Mouse (Mus musculus) hindbrain, embryonic 11.5 days (tissue): ENCODE data around the gene Col25a1. TPM values are rescaled to one million over a fixed set of nuclear protein-coding genes. Genes with fewer than 3 reads are reported as not detected.

Experiments used
- ATAC-seq: fragments of 200-750 bp; cut with Nextera tagmentation; 2 replicates; pipeline ENCODE4 v1.8.0; 2017; ENCODE audit warnings: mild to moderate bottlenecking, moderate TSS enrichment, moderate library complexity; ENCODE audit not compliant: low FRiP score
- DNase-seq: peaks from one replicate; pipeline ENCODE4 v3.0.0-alpha.2; 2015; ENCODE audit warnings: low spot score
- H3K27ac ChIP-seq: fragments of 300-500 bp; sonication (generic); 2 replicates; pipeline ENCODE4 v1.5.1; 2014; ENCODE audit warnings: mild to moderate bottlenecking, low read depth, low read length
- H3K27me3 ChIP-seq: fragments of 300-500 bp; sonication (generic); 2 replicates; pipeline ENCODE4 v1.6.1; 2014; ENCODE audit warnings: mild to moderate bottlenecking, low read length, moderate library complexity, mixed read lengths; ENCODE audit not compliant: control insufficient read depth, insufficient read depth
- H3K36me3 ChIP-seq: fragments of 300-500 bp; sonication (generic); 2 replicates; pipeline ENCODE4 v1.6.1; 2014; ENCODE audit warnings: mild to moderate bottlenecking, low read length, moderate library complexity, mixed read lengths; ENCODE audit not compliant: control insufficient read depth, insufficient read depth
- H3K4me1 ChIP-seq: fragments of 300-500 bp; sonication (generic); replicated peaks from 2 replicates; pipeline ENCODE4 v1.6.1; 2014; ENCODE audit warnings: low read length, mixed read lengths; ENCODE audit not compliant: control insufficient read depth, insufficient read depth
- H3K4me2 ChIP-seq: fragments of 300-500 bp; sonication (generic); replicated peaks from 2 replicates; pipeline ENCODE4 v1.6.1; 2014; ENCODE audit warnings: mild to moderate bottlenecking, low read depth, low read length
- H3K4me3 ChIP-seq: fragments of 300-500 bp; sonication (generic); 2 replicates; pipeline ENCODE4 v1.5.1; 2014; ENCODE audit warnings: low read depth, low read length
- H3K9ac ChIP-seq: fragments of 300-500 bp; sonication (generic); 2 replicates; pipeline ENCODE4 v1.6.1; 2014; ENCODE audit warnings: low read depth, low read length
- H3K9me3 ChIP-seq: fragments of 300-500 bp; sonication (generic); 2 replicates; pipeline ENCODE4 v1.6.1; 2016; ENCODE audit warnings: low read length; ENCODE audit not compliant: control insufficient read depth
- WGBS: fragments of 180-500 bp; shearing (Covaris S2); extraction: QIAGEN DNeasy Blood & Tissue Kit; methylation state at CpG from one replicate; pipeline ENCODE4 v1.1.7; 2014; 5-methylcytosine and 5-hydroxymethylcytosine counted together
- polyA plus RNA-seq: library from polyadenylated mRNA; unstranded; fragments of >200 nt; fragmentation: Nextera tagmentation; extraction: Ambion mirVana; gene quantifications from 2 replicates; pipeline ENCODE4 v1.2.1, GENCODE M21; 2014

Col25a1 gene
- 4.6 and 5.3 TPM in 2 replicates for polyA plus RNA-seq

DNA sequence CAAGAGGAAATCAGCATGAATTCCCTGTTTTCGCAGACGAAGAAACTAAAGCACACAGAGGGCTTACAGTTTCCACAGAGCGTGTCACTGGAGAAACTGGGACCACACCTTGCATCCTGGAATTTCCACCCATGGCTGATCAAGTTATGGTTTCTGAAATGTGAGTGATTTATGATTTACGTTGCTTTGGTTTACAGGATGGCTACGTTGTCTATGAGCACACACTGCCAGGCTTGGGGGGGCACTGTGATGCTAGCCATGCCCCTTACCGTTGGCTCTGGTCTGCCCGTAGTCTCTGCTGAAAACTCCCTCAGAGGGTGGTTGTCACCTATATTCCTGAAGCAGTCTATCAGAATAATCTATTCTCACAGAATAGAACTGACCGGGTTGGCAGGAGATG lies at the start of gene Col25a1:
TSS of gene Col25a1 (plus strand) at position 301 of the 400 bp plus-strand sequence.
- no peak for DNase-seq
- Histone ChIP-seq H3K27me3 (no peaks in the 10 kb centered on the region), H3K4me2 (no peak within 1 kb of the TSS), H3K9ac (no peak within 1 kb of the TSS), H3K4me3 (no peak within 1 kb of the TSS), H3K27ac (no peak within 1 kb of the TSS), H3K9me3 (no peaks in the 10 kb centered on the region), H3K4me1 (no peaks in the 10 kb centered on the region), H3K36me3 (no peaks in the 10 kb centered on the region)
- WGBS = 92% methylated on average over 8 of the region's 8 CpGs
- no peak for ATAC-seq

DNA sequence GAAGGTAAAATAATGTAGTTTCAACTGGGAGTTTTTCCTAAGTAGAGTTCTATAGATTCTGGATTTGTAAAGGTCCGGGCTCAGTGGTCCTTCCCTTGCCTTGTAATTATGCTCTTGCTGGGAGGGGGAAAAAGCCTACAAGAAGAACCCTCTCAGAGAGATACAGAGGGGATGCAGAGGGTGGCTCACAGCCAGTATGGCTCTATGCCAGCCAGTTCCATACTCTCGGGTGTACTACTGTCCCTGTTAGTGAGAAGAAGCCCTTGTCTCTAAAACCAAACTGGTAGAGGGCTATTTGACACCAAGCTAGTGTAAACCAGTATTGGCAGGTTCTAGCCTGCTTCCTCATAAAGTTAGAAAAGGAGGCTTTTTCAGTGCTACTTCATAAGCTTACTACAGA lies 48.0 kb upstream of the Col25a1 start:
- no peak overlapping the region for H3K9ac ChIP-seq
- no peaks in the 10 kb centered on the region for H3K9me3 ChIP-seq
- no peaks in the 10 kb centered on the region for H3K27me3 ChIP-seq
- 87% methylated on average over 2 of the region's 2 CpGs for WGBS
- no peak for ATAC-seq
- no peak overlapping the region for H3K4me3 ChIP-seq
- no peaks in the 10 kb centered on the region for H3K36me3 ChIP-seq
- H3K4me1 ChIP-seq = no peaks in the 10 kb centered on the region
- H3K4me2 ChIP-seq = no peak overlapping the region
- H3K27ac ChIP-seq = no peak overlapping the region
- DNase-seq = no peak

DNA sequence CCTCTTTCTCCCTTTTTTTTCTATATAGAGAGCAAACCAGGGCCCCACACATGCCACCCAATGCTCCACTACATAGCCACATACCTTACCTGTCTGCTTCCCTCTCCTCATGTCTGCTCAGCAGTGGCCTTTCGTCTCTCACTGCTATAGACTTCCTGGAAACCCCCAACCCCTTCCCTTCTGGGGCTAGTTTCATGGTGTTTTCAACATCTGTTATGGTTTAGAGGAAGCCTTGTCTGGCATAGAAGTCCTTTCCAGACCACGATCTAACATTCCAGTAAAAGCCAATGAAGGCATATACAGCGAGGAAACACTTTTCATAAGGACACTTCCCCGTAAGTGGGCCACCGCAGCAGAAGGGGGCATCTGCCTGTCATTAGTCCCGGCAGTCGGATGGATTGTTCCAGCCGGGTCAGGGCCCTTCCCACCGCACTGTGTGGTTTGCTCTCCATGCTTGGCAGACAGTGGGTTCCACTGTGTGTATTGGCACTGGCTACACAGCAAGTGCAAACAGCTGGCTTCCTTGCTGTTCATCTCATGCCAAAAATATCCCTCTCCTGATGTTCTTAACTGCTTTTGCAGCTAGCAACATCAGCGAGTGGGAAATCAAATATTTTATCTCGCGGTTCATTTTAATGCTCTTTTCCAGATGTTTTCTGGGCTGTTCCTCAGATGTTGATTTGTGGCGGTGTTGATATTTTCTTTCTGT lies 44.8 kb upstream of the Col25a1 start:
- H3K4me2 ChIP-seq = no peak overlapping the region
- H3K27ac ChIP-seq = no peak overlapping the region
- no peak overlapping the region for H3K9ac ChIP-seq
- no peaks in the 10 kb centered on the region for H3K36me3 ChIP-seq
- DNase-seq (no peak), ATAC-seq (no peak)
- H3K9me3 ChIP-seq = no peaks in the 10 kb centered on the region
- H3K27me3 ChIP-seq = no peaks in the 10 kb centered on the region
- no peak overlapping the region for H3K4me3 ChIP-seq
- 82% methylated on average over 13 of the region's 13 CpGs for WGBS
- H3K4me1 ChIP-seq = no peaks in the 10 kb centered on the region

DNA sequence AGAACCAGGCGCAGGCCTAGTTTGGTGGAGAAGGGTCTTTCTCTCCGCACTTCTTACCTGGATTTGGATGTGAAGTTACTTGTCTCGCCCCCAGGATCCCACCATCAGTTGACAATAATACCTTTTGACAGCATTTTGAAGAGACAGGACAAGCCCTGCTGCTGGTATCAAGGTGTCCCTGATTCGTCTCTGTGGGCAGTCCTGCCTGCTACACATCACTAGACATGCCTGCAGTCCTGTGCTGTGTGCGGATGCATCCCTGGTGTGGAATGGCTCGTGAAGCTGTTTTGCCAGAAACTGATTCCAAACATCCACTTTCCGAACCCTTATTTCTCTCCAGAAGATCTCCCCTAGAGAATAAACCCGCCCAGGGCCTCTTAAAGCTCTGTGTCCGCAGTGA lies 43.8 kb upstream of the Col25a1 start:
- Histone ChIP-seq H3K9ac (no peak overlapping the region), H3K4me2 (no peak overlapping the region), H3K36me3 (no peaks in the 10 kb centered on the region), H3K4me3 (no peak overlapping the region), H3K9me3 (no peaks in the 10 kb centered on the region), H3K27me3 (no peaks in the 10 kb centered on the region), H3K27ac (no peak overlapping the region), H3K4me1 (no peaks in the 10 kb centered on the region)
- WGBS = 87% methylated on average over 9 of the region's 9 CpGs
- DNase-seq (no peak), ATAC-seq (no peak)

DNA sequence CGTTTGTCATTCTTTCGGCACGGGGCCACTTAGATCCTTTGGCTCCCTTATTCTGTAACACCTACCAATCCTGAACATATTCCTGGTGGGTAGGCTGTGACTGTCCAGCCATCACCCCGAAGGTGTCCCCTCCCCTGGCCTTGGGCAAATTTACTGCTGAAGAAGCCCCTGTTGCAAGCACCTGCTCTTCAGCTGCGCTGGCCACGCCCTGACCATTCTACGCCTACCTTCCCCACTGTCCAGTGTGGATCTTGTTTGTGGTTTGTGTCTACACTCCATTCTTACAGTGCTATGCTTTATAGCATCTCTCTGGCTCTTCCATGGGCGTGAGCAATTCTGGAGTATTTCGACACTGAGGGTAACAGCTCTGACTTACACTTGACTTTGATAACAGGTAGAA lies 42.6 kb upstream of the Col25a1 start:
- no peak overlapping the region for H3K4me2 ChIP-seq
- H3K9me3 ChIP-seq = no peaks in the 10 kb centered on the region
- H3K27ac ChIP-seq = no peak overlapping the region
- no peak overlapping the region for H3K4me3 ChIP-seq
- ATAC-seq = no peak
- no peaks in the 10 kb centered on the region for H3K4me1 ChIP-seq
- no peak overlapping the region for H3K9ac ChIP-seq
- no peak for DNase-seq
- WGBS = 89% methylated on average over 9 of the region's 9 CpGs
- no peaks in the 10 kb centered on the region for H3K36me3 ChIP-seq
- no peaks in the 10 kb centered on the region for H3K27me3 ChIP-seq

DNA sequence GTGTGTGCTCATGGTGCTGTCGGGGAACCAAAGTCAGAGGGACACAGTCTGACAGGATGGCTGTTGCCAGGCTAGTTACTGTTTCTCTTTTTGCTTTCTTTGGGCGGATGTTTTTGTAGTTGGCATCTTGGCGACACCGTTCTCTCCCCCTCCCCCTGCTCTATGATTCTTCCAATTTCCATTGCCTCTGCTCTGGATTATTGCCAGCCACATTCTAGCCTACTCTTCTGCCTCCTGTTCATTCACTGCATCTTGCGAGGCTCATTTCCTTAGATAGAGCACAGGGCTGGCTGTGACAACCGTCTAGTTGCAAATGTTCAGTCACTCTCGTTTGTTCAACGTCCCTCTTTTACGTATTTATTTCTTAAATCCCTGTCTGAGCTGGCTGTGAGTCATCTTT lies 40.8 kb upstream of the Col25a1 start:
- Histone ChIP-seq H3K4me3 (no peak overlapping the region), H3K9me3 (no peaks in the 10 kb centered on the region), H3K36me3 (no peaks in the 10 kb centered on the region), H3K4me1 (no peaks in the 10 kb centered on the region), H3K9ac (no peak overlapping the region), H3K27me3 (no peaks in the 10 kb centered on the region), H3K27ac (no peak overlapping the region), H3K4me2 (no peak overlapping the region)
- DNase-seq (no peak), ATAC-seq (no peak)
- 89% methylated on average over 9 of the region's 9 CpGs for WGBS

DNA sequence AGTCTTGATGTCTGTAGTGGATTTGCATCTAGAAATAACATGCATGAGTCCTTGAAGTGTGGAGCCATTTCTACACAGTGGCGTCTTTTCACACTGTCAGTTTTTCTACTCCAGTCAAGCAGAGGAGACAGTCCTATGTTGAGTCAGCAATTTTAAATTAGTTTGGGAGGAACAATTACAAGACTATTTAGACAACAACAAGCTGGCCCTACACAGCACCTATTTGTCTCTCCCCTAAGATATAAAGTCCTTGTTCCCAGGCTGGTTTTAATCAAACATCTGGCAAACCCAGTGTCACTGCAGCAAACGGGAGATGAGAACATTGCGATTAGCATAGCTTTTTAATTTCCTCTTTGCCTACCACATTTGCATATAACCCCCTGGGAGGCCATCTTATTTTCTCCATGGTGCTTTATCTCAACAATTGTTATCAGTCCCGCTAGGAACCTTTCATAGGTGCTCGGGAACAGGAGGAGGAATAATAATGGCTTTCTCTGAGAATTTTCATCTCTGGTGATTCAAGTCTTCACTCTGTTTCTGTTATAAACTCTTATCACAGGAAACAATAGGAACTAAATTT lies 37.1 kb upstream of the Col25a1 start:
- DNase-seq = no peak
- 58% methylated on average over 5 of the region's 5 CpGs for WGBS
- Histone ChIP-seq H3K9ac (no peak overlapping the region), H3K27me3 (no peaks in the 10 kb centered on the region), H3K36me3 (no peaks in the 10 kb centered on the region), H3K4me2 (no peak overlapping the region), H3K4me1 (no peaks in the 10 kb centered on the region), H3K27ac (no peak overlapping the region), H3K9me3 (no peaks in the 10 kb centered on the region), H3K4me3 (no peak overlapping the region)
- ATAC-seq = 0 out of 2 replicates have a peak, but pooled peaks have one; percentile 27

DNA sequence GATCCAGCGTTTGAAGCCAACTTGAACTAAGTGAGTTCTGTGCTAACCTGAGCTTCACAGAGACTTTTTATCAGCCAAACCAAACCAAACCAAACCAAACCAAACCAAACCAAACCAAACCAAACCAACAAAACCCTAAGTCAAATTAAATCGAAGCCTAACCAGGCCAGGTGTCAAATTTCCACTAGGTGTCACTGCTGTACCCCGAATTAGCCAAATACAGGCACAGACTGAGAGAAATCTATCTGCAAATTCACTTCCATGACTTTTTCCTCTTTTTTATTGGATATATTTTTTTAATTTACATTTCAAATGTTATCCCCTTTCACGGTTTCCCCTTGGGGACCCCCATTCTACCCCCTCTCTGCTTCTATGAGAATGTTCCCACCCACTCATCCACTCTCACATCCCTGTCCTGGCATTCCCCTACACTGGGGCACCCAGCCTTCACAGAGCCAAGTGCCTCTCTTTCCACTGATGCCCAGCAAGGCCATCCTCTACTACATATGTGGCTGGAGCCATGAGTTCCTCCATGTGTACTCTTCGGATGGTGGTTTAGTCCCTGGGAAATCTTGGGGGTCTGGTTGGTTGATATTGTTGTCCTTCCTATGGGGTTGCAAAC lies 36.0 kb upstream of the Col25a1 start:
- peak; percentile 56; the same call in 1 of the 2 replicates for ATAC-seq
- H3K27ac ChIP-seq = no peak overlapping the region
- H3K9ac ChIP-seq = no peak overlapping the region
- H3K4me2 ChIP-seq = no peak overlapping the region
- no peaks in the 10 kb centered on the region for H3K4me1 ChIP-seq
- H3K36me3 ChIP-seq = no peaks in the 10 kb centered on the region
- H3K9me3 ChIP-seq = no peaks in the 10 kb centered on the region
- peak; percentile 55 for DNase-seq
- H3K27me3 ChIP-seq = no peaks in the 10 kb centered on the region
- H3K4me3 ChIP-seq = no peak overlapping the region
- WGBS = 44% methylated on average over 5 of the region's 5 CpGs

DNA sequence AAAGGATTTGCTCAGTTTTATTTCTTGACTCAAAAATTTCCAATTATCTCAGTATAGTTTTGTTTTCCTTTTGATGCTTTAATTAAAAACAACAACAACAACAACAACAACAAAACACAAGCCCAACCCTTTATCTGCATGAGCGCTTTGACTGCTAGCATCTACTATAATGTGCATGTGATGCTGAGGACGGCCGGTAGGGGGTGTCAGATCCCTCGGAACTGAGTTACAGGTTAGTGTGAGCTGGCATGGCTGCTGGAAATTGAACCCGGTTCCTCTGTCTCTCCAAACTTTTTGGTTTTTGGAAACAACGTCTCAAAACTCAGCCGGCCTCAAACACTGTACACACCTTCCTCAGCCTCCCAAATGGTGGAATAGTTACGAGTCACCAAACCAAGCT lies 27.8 kb upstream of the Col25a1 start:
- no peaks in the 10 kb centered on the region for H3K27me3 ChIP-seq
- H3K27ac ChIP-seq = no peak overlapping the region
- H3K9ac ChIP-seq = no peak overlapping the region
- no peaks in the 10 kb centered on the region for H3K9me3 ChIP-seq
- no peak overlapping the region for H3K4me2 ChIP-seq
- DNase-seq (peak; percentile 37), ATAC-seq (no peak)
- no peaks in the 10 kb centered on the region for H3K4me1 ChIP-seq
- H3K4me3 ChIP-seq = no peak overlapping the region
- 72% methylated on average over 8 of the region's 8 CpGs for WGBS
- no peaks in the 10 kb centered on the region for H3K36me3 ChIP-seq
